ENCODE assay signal across 17 mouse cellular contexts in the genomic region with DNA sequence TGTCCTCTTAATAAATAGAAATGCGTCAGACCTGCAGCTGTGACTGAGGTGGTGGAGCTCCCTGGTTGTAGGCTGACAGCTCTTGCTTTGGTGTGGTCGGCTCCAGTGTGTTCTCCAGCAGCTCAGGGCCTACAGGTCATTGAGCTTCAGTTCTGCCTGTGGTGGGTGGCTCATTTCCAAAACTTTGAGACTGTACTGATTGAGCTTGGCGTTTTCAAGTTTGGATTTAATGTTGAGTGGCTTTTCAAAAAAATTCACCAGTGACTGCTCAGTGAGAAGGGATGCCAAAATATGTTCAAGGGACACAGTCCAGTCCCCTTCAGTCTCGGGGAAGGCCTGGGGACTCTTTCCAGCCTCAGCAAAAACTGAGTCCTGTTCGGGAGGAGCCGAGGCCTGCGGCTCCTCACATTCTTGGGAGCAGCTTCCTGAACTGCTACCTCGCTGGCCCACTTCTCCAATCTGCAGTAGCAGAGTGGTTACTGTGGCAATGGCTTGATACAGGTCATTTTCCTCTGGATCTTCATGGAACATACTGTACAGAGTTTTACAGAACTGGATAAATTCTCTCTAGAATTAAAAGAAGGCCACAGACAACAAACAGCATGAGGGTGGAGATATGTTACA. TPM values are rescaled to one million over a fixed set of nuclear protein-coding genes. Genes with fewer than 3 reads are reported as not detected.
DNase-seq lines count a peak whose midpoint lies in the region; ATAC-seq and TF ChIP-seq lines count a peak whose summit lies in the region.
"Had no signal": no experiment of that assay in that cellular context is flagged by ENCODE, and none has a peak within 500 bp of the region (broad histone marks: within the 10 kb centered on the region; RNA-seq: fewer than 3 reads in every experiment).

No protein-coding gene starts in this region.

- no peak for TF ChIP-seq EP300 in ES-Bruce4 (IDR thresholded peaks at IDR 0.05; ENCODE audit: insufficient read depth, low read depth, low read length)

- H3K36me3 ChIP-seq in liver, adult 2 months (ENCODE audit: control insufficient read depth, insufficient read depth, low read length) = peaks cover 77% of the 10 kb centered on the region
- peaks cover 32% of the 10 kb centered on the region for H3K36me3 ChIP-seq in liver, embryonic 11.5 days (ENCODE audit: control insufficient read depth, insufficient read depth, low read length)
- H3K36me3 ChIP-seq in ES-Bruce4 (ENCODE audit: control insufficient read depth, insufficient read depth, low read length, poor library complexity, severe bottlenecking) = peaks cover 67% of the 10 kb centered on the region

- TF ChIP-seq CTCF in liver, adult 2 months (IDR thresholded peaks at IDR 0.05; ENCODE audit: low read depth, low read length) = no peak
- no peak for TF ChIP-seq CTCF in ES-Bruce4 (IDR thresholded peaks at IDR 0.05; ENCODE audit: low read depth, low read length)
- TF ChIP-seq CTCF in bone marrow macrophage, adult 2 months (IDR thresholded peaks at IDR 0.05; ENCODE audit: low read depth, low read length) = peak; percentile 11; the same call in 1 of the 2 replicates

- peaks cover 7% of the 10 kb centered on the region for H3K4me1 ChIP-seq in liver, adult 2 months (ENCODE audit: control insufficient read depth, insufficient read depth, low read length)
- H3K4me1 ChIP-seq in liver, embryonic 11.5 days (replicated peaks; ENCODE audit: control insufficient read depth, insufficient read depth, low read length) = peaks cover 12% of the 10 kb centered on the region; the same call in 1 of the 2 replicates
- no peaks in the 10 kb centered on the region for H3K4me1 ChIP-seq in ES-Bruce4 (ENCODE audit: control insufficient read depth, insufficient read depth, low read length)
- H3K4me1 ChIP-seq in bone marrow macrophage, adult 2 months (ENCODE audit: control insufficient read depth, insufficient read depth, low read length) = peaks cover 7% of the 10 kb centered on the region

- H3K9ac ChIP-seq in liver, adult 2 months (ENCODE audit: low read depth, low read length) = no peak overlapping the region
- no peak overlapping the region for H3K9ac ChIP-seq in liver, embryonic 11.5 days (ENCODE audit: low read depth, low read length)
- H3K9ac ChIP-seq in ES-Bruce4 (ENCODE audit: low read depth, poor library complexity, severe bottlenecking) = no peak overlapping the region
- H3K9ac ChIP-seq: embryonic facial prominence, embryonic 12.5 days; forebrain, embryonic 15.5 days; hindbrain, embryonic 14.5 days had no signal

- H3K27me3 ChIP-seq in liver, adult 2 months (ENCODE audit: control insufficient read depth, insufficient read depth, low read length) = no peaks in the 10 kb centered on the region
- no peaks in the 10 kb centered on the region for H3K27me3 ChIP-seq in liver, embryonic 11.5 days (replicated peaks; ENCODE audit: control insufficient read depth, insufficient read depth, low read length)
- no peaks in the 10 kb centered on the region for H3K27me3 ChIP-seq in ES-Bruce4 (ENCODE audit: control insufficient read depth, insufficient read depth, low read length, poor library complexity, severe bottlenecking)
- H3K27me3 ChIP-seq: embryonic facial prominence, embryonic 12.5 days; forebrain, embryonic 15.5 days had no signal

- H3K79me2 ChIP-seq in liver, adult 2 months (ENCODE audit: control insufficient read depth, insufficient read depth, low read length) = peaks cover 15% of the 10 kb centered on the region; the same call in 1 of the 2 replicates

- H3K9me3 ChIP-seq in liver, embryonic 11.5 days (ENCODE audit: control insufficient read depth, low read length) = no peaks in the 10 kb centered on the region
- no peaks in the 10 kb centered on the region for H3K9me3 ChIP-seq in ES-Bruce4 (replicated peaks; ENCODE audit: control insufficient read depth, insufficient read depth, low read length, poor library complexity, severe bottlenecking)
- H3K9me3 ChIP-seq: embryonic facial prominence, embryonic 12.5 days; forebrain, embryonic 15.5 days; hindbrain, embryonic 10.5 days had no signal

- no peak overlapping the region for H3K4me2 ChIP-seq in liver, embryonic 11.5 days
- H3K4me2 ChIP-seq: embryonic facial prominence, embryonic 12.5 days; forebrain, embryonic 15.5 days; heart, embryonic 11.5 days; hindbrain, embryonic 14.5 days had no signal

- WGBS in liver, adult 2 months = 67% methylated on average over 8 of the region's 8 CpGs
- WGBS in liver, embryonic 11.5 days = 73% methylated on average over 8 of the region's 8 CpGs

- peak; percentile 28 for DNase-seq in liver, adult 2 months (ENCODE audit: extremely low read depth, low read depth, low spot score)
- no peak for DNase-seq in liver, embryonic 11.5 days (ENCODE audit: low spot score)
- DNase-seq in 3134 (ENCODE audit: extremely low read depth, insufficient read length, low spot score) = peak; percentile 30
- no peak for DNase-seq in thymus, postnatal 4 days
- DNase-seq: adrenal gland, adult 8-10 months; adrenal gland, postnatal 36 days; cerebellum, adult 11 months; cerebellum, adult 8-10 months; cerebellum, postnatal 25 days; heart, adult 18-20 months had no signal

- ATAC-seq in liver, embryonic 11.5 days (replicated peaks; ENCODE audit: low FRiP score) = no peak
- ATAC-seq: forebrain, embryonic 15.5 days had no signal

- no peak overlapping the region for H3K27ac ChIP-seq in liver, adult 2 months (replicated peaks; ENCODE audit: insufficient read depth, low read depth, low read length)
- no peak overlapping the region for H3K27ac ChIP-seq in liver, embryonic 11.5 days (ENCODE audit: low read depth, low read length)
- peak overlapping the region; percentile 59 for H3K27ac ChIP-seq in ES-Bruce4 (ENCODE audit: insufficient read depth, low read length)
- no peak overlapping the region for H3K27ac ChIP-seq in bone marrow macrophage, adult 2 months (ENCODE audit: insufficient read depth, low read depth, low read length)
- H3K27ac ChIP-seq: embryonic facial prominence, embryonic 12.5 days; forebrain, embryonic 15.5 days; hindbrain, embryonic 10.5 days; hindbrain, embryonic 14.5 days had no signal

- no peak for TF ChIP-seq POLR2A in liver, adult 2 months (IDR thresholded peaks at IDR 0.05; ENCODE audit: extremely low read depth, insufficient read depth, low read length)
- TF ChIP-seq POLR2A in ES-Bruce4 (IDR thresholded peaks at IDR 0.05; ENCODE audit: insufficient read depth, low read length) = no peak
- no peak for TF ChIP-seq POLR2A in bone marrow macrophage, adult 2 months (IDR thresholded peaks at IDR 0.05; ENCODE audit: borderline replicate concordance, low read depth, low read length)

- H3K4me3 ChIP-seq in liver, adult 2 months (ENCODE audit: insufficient read depth, low read depth, low read length) = no peak overlapping the region
- H3K4me3 ChIP-seq in liver, embryonic 11.5 days (ENCODE audit: low read depth, low read length) = no peak overlapping the region
- H3K4me3 ChIP-seq in ES-Bruce4 (ENCODE audit: low read depth, low read length) = no peak overlapping the region
- no peak overlapping the region for H3K4me3 ChIP-seq in bone marrow macrophage, adult 2 months (ENCODE audit: insufficient read depth, low read length)
- H3K4me3 ChIP-seq: embryonic facial prominence, embryonic 12.5 days; forebrain, embryonic 15.5 days; hindbrain, embryonic 10.5 days had no signal

RNA-seq across cellular contexts. Expression of gene Rpl31, which starts 4.7 kb away (rescaled TPM):
- 300 and 318 TPM in 2 replicates for total RNA-seq in liver, adult 2 months (2014; rRNA removed)
- polyA plus RNA-seq in liver, adult 2 months (2012; rRNA removed) = 65.9 and 68.8 TPM in 2 replicates
- 694 and 768 TPM in 2 replicates for polyA plus RNA-seq in liver, embryonic 11.5 days (2014; fragmentation: Nextera tagmentation; extraction: Ambion mirVana)
- 2,420 and 2,624 TPM in 2 replicates for polyA plus RNA-seq in ES-Bruce4 (2011; ENCODE audit: insufficient read depth, insufficient read length, low read depth, missing spikeins)
- 950 and 963 TPM in 2 replicates for polyA plus RNA-seq in bone marrow macrophage, adult 2 months (2012; ENCODE audit: insufficient read depth, insufficient read length, missing spikeins)

Comparison
In these comparisons a context has a peak if more than half of its experiments do, and no peak if none do; other contexts are left out.
1. DNase-seq: peak in liver, adult 2 months (single experiment) and 3134 (single experiment); none in liver, embryonic 11.5 days (single experiment) and thymus, postnatal 4 days (single experiment).